Mouse (Mus musculus) kidney, postnatal 0 days (tissue): ENCODE measurements at regions not wholly inside any gene's neighbourhood (a gene's known extent, or its start where the extent isn't known, plus 50 kb on each side); places are given as distances from the start of the nearest gene placed in this dataset.

ENCODE experiments used
- ATAC-seq: fragments of 200-750 bp; cut with Nextera tagmentation; replicated peaks from 2 replicates; pipeline ENCODE4 v1.8.0; 2017; ENCODE audit warnings: low read depth, moderate number of reproducible peaks, moderate TSS enrichment, moderate library complexity; ENCODE audit not compliant: low FRiP score
- DNase-seq: peaks from one replicate; pipeline ENCODE4 v3.0.0-alpha.2; 2016; ENCODE audit warnings: low spot score
- H3K27ac ChIP-seq: fragments of 300-500 bp; sonication (generic); 2 replicates; pipeline ENCODE4 v1.5.1; 2014; ENCODE audit warnings: mild to moderate bottlenecking
- H3K27me3 ChIP-seq: fragments of 300-500 bp; sonication (generic); 2 replicates; pipeline ENCODE4 v1.6.1; 2014; ENCODE audit warnings: low read length, mixed read lengths; ENCODE audit not compliant: insufficient read depth
- H3K36me3 ChIP-seq: fragments of 300-500 bp; sonication (generic); 2 replicates; pipeline ENCODE4 v1.6.1; 2014; ENCODE audit warnings: low read length, mixed read lengths; ENCODE audit not compliant: insufficient read depth
- H3K4me1 ChIP-seq: fragments of 300-500 bp; sonication (generic); replicated peaks from 2 replicates; pipeline ENCODE4 v1.6.1; 2014; ENCODE audit warnings: antibody characterized with exemption, low read length, mixed read lengths; ENCODE audit not compliant: insufficient read depth
- H3K4me2 ChIP-seq: fragments of 300-500 bp; sonication (generic); 2 replicates; pipeline ENCODE4 v1.6.1; 2014; ENCODE audit warnings: mild to moderate bottlenecking, low read length, moderate library complexity, mixed read lengths
- H3K4me3 ChIP-seq: fragments of 300-500 bp; sonication (generic); replicated peaks from 2 replicates; pipeline ENCODE4 v1.5.1; 2014; ENCODE audit warnings: low read depth, low read length
- H3K9ac ChIP-seq: fragments of 300-500 bp; sonication (generic); 2 replicates; pipeline ENCODE4 v1.6.1; 2014; ENCODE audit warnings: low read depth, low read length
- H3K9me3 ChIP-seq: fragments of 300-500 bp; sonication (generic); replicated peaks from 2 replicates; pipeline ENCODE4 v1.6.1; 2016; ENCODE audit warnings: low read length, inconsistent platforms, mixed read lengths
- CTCF ChIP-seq: IDR thresholded peaks from 2 replicates; pipeline ENCODE4 v1.5.1; 2016; ENCODE audit warnings: antibody characterized with exemption, low read depth, mild to moderate bottlenecking, moderate library complexity
- WGBS: fragments of 180-500 bp; shearing (Covaris S2); extraction: QIAGEN DNeasy Blood & Tissue Kit; methylation state at CpG from one replicate; pipeline ENCODE4 v1.1.7; 2014; 5-methylcytosine and 5-hydroxymethylcytosine counted together

GRCm38 (mm10) chr10:67339371-67339929, 54.3 kb upstream of the Nrbf2 start:
- Histone ChIP-seq H3K4me1 (no peaks in the 10 kb centered on the region), H3K27ac (no peak overlapping the region), H3K27me3 (no peaks in the 10 kb centered on the region), H3K9ac (no peak overlapping the region), H3K4me2 (no peak overlapping the region), H3K9me3 (no peaks in the 10 kb centered on the region), H3K36me3 (no peaks in the 10 kb centered on the region), H3K4me3 (no peak overlapping the region)
- WGBS: 66% methylated on average over 10 of the region's 10 CpGs
- ATAC-seq (no peak), DNase-seq (no peak)
- TF ChIP-seq CTCF: no peak

DNA sequence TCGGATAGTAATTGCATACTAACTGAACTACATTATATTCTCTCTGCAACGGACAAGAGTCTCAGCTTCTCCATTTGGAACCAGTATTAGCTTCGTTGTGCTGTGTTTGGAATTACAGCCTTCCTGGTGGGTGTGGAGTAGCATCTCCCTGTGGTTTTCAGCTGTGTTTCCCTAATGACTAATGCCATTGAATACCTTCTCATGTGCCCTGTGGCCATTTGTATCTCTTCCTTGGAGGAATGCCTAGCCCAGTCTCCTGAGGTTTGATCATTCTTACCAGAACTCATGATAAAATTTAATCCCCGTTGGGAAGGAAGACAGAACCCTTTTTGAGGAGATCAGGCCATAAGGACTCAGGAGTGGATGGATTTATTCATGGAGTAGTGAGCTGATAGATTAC, 59.6 kb upstream of the Nrbf2 start:
- DNase-seq (no peak), ATAC-seq (no peak)
- no peak for TF ChIP-seq CTCF
- Histone ChIP-seq H3K4me3 (no peak overlapping the region), H3K36me3 (no peaks in the 10 kb centered on the region), H3K9me3 (no peaks in the 10 kb centered on the region), H3K27me3 (no peaks in the 10 kb centered on the region), H3K27ac (no peak overlapping the region), H3K4me1 (no peaks in the 10 kb centered on the region), H3K4me2 (no peak overlapping the region), H3K9ac (no peak overlapping the region)
- whole genome bisulfite sequencing: 83% methylated on average over 4 of the region's 4 CpGs

DNA sequence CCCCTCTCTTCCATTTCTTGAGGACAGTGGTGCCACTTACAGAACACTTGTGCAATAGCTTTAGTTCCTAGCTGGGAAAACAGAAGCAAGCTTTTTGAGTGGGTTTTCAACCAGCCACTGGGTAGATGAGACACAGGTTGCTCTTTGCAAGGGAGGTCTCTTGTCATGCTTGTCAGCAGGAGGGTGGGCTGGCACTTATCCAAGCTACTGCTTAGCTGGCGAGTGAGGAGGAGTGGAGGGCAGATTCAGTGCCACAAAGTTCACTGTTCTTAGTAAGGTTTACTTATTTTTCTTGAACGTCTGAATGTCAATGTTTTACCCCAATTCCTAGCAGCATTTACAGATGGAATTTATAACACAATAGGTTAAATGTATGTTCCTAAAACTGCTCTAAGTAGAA, 65.9 kb upstream of the Nrbf2 start:
- H3K4me3 ChIP-seq: no peak overlapping the region
- no peaks in the 10 kb centered on the region for H3K27me3 ChIP-seq
- H3K27ac ChIP-seq: no peak overlapping the region
- DNase-seq: peak; percentile 9
- WGBS: 25% methylated on average over 2 of the region's 2 CpGs
- no peak for TF ChIP-seq CTCF
- ATAC-seq: no peak
- no peaks in the 10 kb centered on the region for H3K4me1 ChIP-seq
- no peak overlapping the region for H3K4me2 ChIP-seq
- H3K9ac ChIP-seq: no peak overlapping the region
- H3K9me3 ChIP-seq: no peaks in the 10 kb centered on the region
- no peaks in the 10 kb centered on the region for H3K36me3 ChIP-seq

DNA sequence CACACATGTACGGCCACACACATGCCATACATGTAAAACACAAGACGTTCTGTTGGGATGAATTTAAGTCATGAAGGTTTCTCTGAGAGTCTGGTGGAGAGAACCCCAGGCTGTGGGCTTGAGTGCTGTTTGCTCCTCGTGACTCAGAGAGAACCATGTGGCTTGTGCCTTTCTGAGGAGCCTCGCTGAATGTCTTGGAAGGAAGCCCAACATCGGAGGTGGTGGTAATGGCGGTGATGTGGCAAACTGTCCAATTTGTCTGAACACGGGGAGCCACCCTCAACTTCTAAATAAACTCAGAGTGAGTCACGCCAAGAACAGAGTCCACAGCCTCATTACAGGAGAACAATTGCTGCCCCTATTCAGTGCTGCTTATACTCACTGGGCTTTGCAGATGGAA, 75.7 kb upstream of the Nrbf2 start:
- no peak overlapping the region for H3K4me3 ChIP-seq
- H3K27me3 ChIP-seq: no peaks in the 10 kb centered on the region
- no peak overlapping the region for H3K27ac ChIP-seq
- WGBS: 81% methylated on average over 8 of the region's 8 CpGs
- H3K4me2 ChIP-seq: no peak overlapping the region
- DNase-seq: no peak
- H3K4me1 ChIP-seq: no peaks in the 10 kb centered on the region
- no peak for TF ChIP-seq CTCF
- H3K9ac ChIP-seq: no peak overlapping the region
- ATAC-seq: no peak
- H3K36me3 ChIP-seq: no peaks in the 10 kb centered on the region
- no peaks in the 10 kb centered on the region for H3K9me3 ChIP-seq

DNA sequence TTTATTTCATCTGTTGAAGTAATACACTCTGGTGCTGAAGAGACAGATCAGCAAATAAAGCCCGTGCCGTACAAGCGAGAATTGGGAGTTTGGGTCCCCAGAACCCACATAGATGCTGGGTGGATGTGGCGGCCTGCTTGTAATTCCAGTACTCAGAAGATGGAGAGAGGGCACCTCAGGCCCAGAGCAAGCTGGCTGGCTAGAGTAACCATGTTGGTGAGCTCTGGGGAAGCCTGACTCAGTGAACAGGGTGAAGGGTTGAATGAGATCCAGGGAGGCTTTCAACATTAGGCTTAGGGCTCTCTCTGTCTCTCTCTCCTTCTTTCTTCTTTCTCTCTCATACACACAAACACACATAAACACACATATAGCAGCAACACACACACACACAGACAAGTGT, 76.2 kb upstream of the Nrbf2 start:
- ATAC-seq: no peak
- Histone ChIP-seq H3K36me3 (no peaks in the 10 kb centered on the region), H3K4me2 (no peak overlapping the region), H3K4me1 (no peaks in the 10 kb centered on the region), H3K4me3 (no peak overlapping the region), H3K9me3 (no peaks in the 10 kb centered on the region), H3K9ac (no peak overlapping the region), H3K27me3 (no peaks in the 10 kb centered on the region), H3K27ac (no peak overlapping the region)
- WGBS: 93% methylated on average over 4 of the region's 4 CpGs
- no peak for DNase-seq
- no peak for TF ChIP-seq CTCF

GRCm38 (mm10) chr10:67364595-67364994, 79.5 kb upstream of the Nrbf2 start:
- TF ChIP-seq CTCF: no peak
- no peaks in the 10 kb centered on the region for H3K9me3 ChIP-seq
- 93% methylated on average over 3 of the region's 3 CpGs for WGBS
- H3K9ac ChIP-seq: no peak overlapping the region
- no peaks in the 10 kb centered on the region for H3K27me3 ChIP-seq
- DNase-seq (no peak), ATAC-seq (no peak)
- no peak overlapping the region for H3K4me3 ChIP-seq
- no peak overlapping the region for H3K4me2 ChIP-seq
- H3K36me3 ChIP-seq: no peaks in the 10 kb centered on the region
- no peaks in the 10 kb centered on the region for H3K4me1 ChIP-seq
- no peak overlapping the region for H3K27ac ChIP-seq

DNA sequence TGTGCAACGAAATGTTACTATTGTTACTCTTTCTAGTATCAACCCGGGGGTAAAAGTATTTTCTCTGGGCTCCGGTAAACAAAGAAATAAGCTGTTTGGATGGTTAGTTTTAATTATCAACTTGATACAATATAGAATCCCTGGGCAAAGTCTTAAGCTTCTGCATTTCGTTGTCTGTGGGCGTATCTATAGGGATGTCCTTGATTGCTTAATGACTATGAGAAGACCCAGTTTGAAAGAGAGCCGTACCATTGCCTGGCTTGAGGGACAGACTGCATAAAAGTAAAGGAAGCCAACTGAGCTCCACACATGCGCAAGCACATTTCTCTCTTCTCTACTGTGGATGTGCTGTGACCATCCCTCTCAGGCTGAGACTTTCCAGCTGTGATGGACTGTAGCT, 80.1 kb upstream of the Nrbf2 start:
- no peaks in the 10 kb centered on the region for H3K27me3 ChIP-seq
- no peak for ATAC-seq
- no peak for DNase-seq
- no peak for TF ChIP-seq CTCF
- no peaks in the 10 kb centered on the region for H3K9me3 ChIP-seq
- H3K9ac ChIP-seq: no peak overlapping the region
- 85% methylated on average over 7 of the region's 7 CpGs for WGBS
- no peak overlapping the region for H3K4me2 ChIP-seq
- H3K36me3 ChIP-seq: no peaks in the 10 kb centered on the region
- no peak overlapping the region for H3K4me3 ChIP-seq
- H3K27ac ChIP-seq: no peak overlapping the region
- H3K4me1 ChIP-seq: no peaks in the 10 kb centered on the region
